Mouse (Mus musculus): ENCODE results near the gene Olfm1. TPM values are rescaled to one million over a fixed set of nuclear protein-coding genes. Genes with fewer than 3 reads are reported as not detected.
A peak's percentile ranks its signal among the peaks of the same experiment; 100 is the strongest.

Olfm1 gene
- polyA plus RNA-seq, 1 experiment = 2.1 TPM

GRCm38 (mm10) chr2:28204677-28205466 lies 12.1 kb downstream of the Olfm1 start:
- H3K4me3 ChIP-seq (ENCODE audit: control insufficient read depth, low read depth, low read length) = peak overlapping the region; percentile 75
- TF ChIP-seq POLR2A (IDR thresholded peaks at IDR 0.05; ENCODE audit: control insufficient read depth, low read depth, low read length) (no peak), CTCF (IDR thresholded peaks at IDR 0.05; ENCODE audit: control insufficient read depth, insufficient read depth, insufficient replicate concordance, low read depth, low read length) (no peak)
- H3K36me3 ChIP-seq (ENCODE audit: control insufficient read depth, insufficient read depth, low read length) = no peaks in the 10 kb centered on the region
- no peak overlapping the region for H3K27ac ChIP-seq (ENCODE audit: control insufficient read depth, insufficient read depth, low read depth, low read length)
- H3K27me3 ChIP-seq (ENCODE audit: control insufficient read depth, insufficient read depth, low read length) = no peaks in the 10 kb centered on the region
- peaks cover 17% of the 10 kb centered on the region for H3K4me1 ChIP-seq (ENCODE audit: control insufficient read depth, insufficient read depth, low read length)

GRCm38 (mm10) chr2:28205467-28205805 lies 12.6 kb downstream of the Olfm1 start:
- TF ChIP-seq CTCF (IDR thresholded peaks at IDR 0.05; ENCODE audit: control insufficient read depth, insufficient read depth, insufficient replicate concordance, low read depth, low read length) = peak; percentile 63; the same call in 1 of the 2 replicates
- TF ChIP-seq POLR2A (IDR thresholded peaks at IDR 0.05; ENCODE audit: control insufficient read depth, low read depth, low read length) = no peak
- Histone ChIP-seq H3K36me3 (ENCODE audit: control insufficient read depth, insufficient read depth, low read length) (no peaks in the 10 kb centered on the region), H3K4me3 (ENCODE audit: control insufficient read depth, low read depth, low read length) (peak overlapping the region; percentile 75), H3K4me1 (ENCODE audit: control insufficient read depth, insufficient read depth, low read length) (peaks cover 17% of the 10 kb centered on the region), H3K27me3 (ENCODE audit: control insufficient read depth, insufficient read depth, low read length) (no peaks in the 10 kb centered on the region), H3K27ac (ENCODE audit: control insufficient read depth, insufficient read depth, low read depth, low read length) (no peak overlapping the region)

GRCm38 (mm10) chr2:28205870-28206421 lies 13.2 kb downstream of the Olfm1 start:
- Histone ChIP-seq H3K4me3 (ENCODE audit: control insufficient read depth, low read depth, low read length) (peak overlapping the region; percentile 75), H3K4me1 (ENCODE audit: control insufficient read depth, insufficient read depth, low read length) (peaks cover 17% of the 10 kb centered on the region), H3K27ac (ENCODE audit: control insufficient read depth, insufficient read depth, low read depth, low read length) (no peak overlapping the region), H3K27me3 (ENCODE audit: control insufficient read depth, insufficient read depth, low read length) (no peaks in the 10 kb centered on the region), H3K36me3 (ENCODE audit: control insufficient read depth, insufficient read depth, low read length) (no peaks in the 10 kb centered on the region)
- TF ChIP-seq CTCF (IDR thresholded peaks at IDR 0.05; ENCODE audit: control insufficient read depth, insufficient read depth, insufficient replicate concordance, low read depth, low read length) (no peak), POLR2A (IDR thresholded peaks at IDR 0.05; ENCODE audit: control insufficient read depth, low read depth, low read length) (no peak)

GRCm38 (mm10) chr2:28206472-28206871 lies 13.7 kb downstream of the Olfm1 start:
- no peaks in the 10 kb centered on the region for H3K36me3 ChIP-seq (ENCODE audit: control insufficient read depth, insufficient read depth, low read length)
- H3K4me1 ChIP-seq (ENCODE audit: control insufficient read depth, insufficient read depth, low read length) = peaks cover 17% of the 10 kb centered on the region
- H3K27me3 ChIP-seq (ENCODE audit: control insufficient read depth, insufficient read depth, low read length) = no peaks in the 10 kb centered on the region
- no peak overlapping the region for H3K4me3 ChIP-seq (ENCODE audit: control insufficient read depth, low read depth, low read length)
- H3K27ac ChIP-seq (ENCODE audit: control insufficient read depth, insufficient read depth, low read depth, low read length) = no peak overlapping the region
- TF ChIP-seq CTCF (IDR thresholded peaks at IDR 0.05; ENCODE audit: control insufficient read depth, insufficient read depth, insufficient replicate concordance, low read depth, low read length) (no peak), POLR2A (IDR thresholded peaks at IDR 0.05; ENCODE audit: control insufficient read depth, low read depth, low read length) (no peak)

- Histone ChIP-seq H3K36me3 (ENCODE audit: control insufficient read depth, insufficient read depth, low read length) (no peaks in the 10 kb centered on the region), H3K4me3 (ENCODE audit: control insufficient read depth, low read depth, low read length) (no peak overlapping the region), H3K27ac (ENCODE audit: control insufficient read depth, insufficient read depth, low read depth, low read length) (no peak overlapping the region), H3K27me3 (ENCODE audit: control insufficient read depth, insufficient read depth, low read length) (no peaks in the 10 kb centered on the region), H3K4me1 (ENCODE audit: control insufficient read depth, insufficient read depth, low read length) (peaks cover 17% of the 10 kb centered on the region)
- no peak for TF ChIP-seq CTCF (IDR thresholded peaks at IDR 0.05; ENCODE audit: control insufficient read depth, insufficient read depth, insufficient replicate concordance, low read depth, low read length)
- no peak for TF ChIP-seq POLR2A (IDR thresholded peaks at IDR 0.05; ENCODE audit: control insufficient read depth, low read depth, low read length)
Observed at GRCm38 (mm10) chr2:28207200-28207750, 14.5 kb downstream of the Olfm1 start.

- no peak overlapping the region for H3K27ac ChIP-seq (ENCODE audit: control insufficient read depth, insufficient read depth, low read depth, low read length)
- no peak overlapping the region for H3K4me3 ChIP-seq (ENCODE audit: control insufficient read depth, low read depth, low read length)
- H3K36me3 ChIP-seq (ENCODE audit: control insufficient read depth, insufficient read depth, low read length) = no peaks in the 10 kb centered on the region
- TF ChIP-seq CTCF (IDR thresholded peaks at IDR 0.05; ENCODE audit: control insufficient read depth, insufficient read depth, insufficient replicate concordance, low read depth, low read length) = no peak
- no peak for TF ChIP-seq POLR2A (IDR thresholded peaks at IDR 0.05; ENCODE audit: control insufficient read depth, low read depth, low read length)
- H3K4me1 ChIP-seq (ENCODE audit: control insufficient read depth, insufficient read depth, low read length) = peaks cover 17% of the 10 kb centered on the region
- no peaks in the 10 kb centered on the region for H3K27me3 ChIP-seq (ENCODE audit: control insufficient read depth, insufficient read depth, low read length)
Observed at GRCm38 (mm10) chr2:28208130-28208745, 15.4 kb downstream of the Olfm1 start.

- H3K27me3 ChIP-seq (ENCODE audit: control insufficient read depth, insufficient read depth, low read length) = no peaks in the 10 kb centered on the region
- H3K36me3 ChIP-seq (ENCODE audit: control insufficient read depth, insufficient read depth, low read length) = no peaks in the 10 kb centered on the region
- TF ChIP-seq POLR2A (IDR thresholded peaks at IDR 0.05; ENCODE audit: control insufficient read depth, low read depth, low read length) (no peak), CTCF (IDR thresholded peaks at IDR 0.05; ENCODE audit: control insufficient read depth, insufficient read depth, insufficient replicate concordance, low read depth, low read length) (no peak)
- no peak overlapping the region for H3K27ac ChIP-seq (ENCODE audit: control insufficient read depth, insufficient read depth, low read depth, low read length)
- H3K4me3 ChIP-seq (ENCODE audit: control insufficient read depth, low read depth, low read length) = no peak overlapping the region
- peaks cover 16% of the 10 kb centered on the region for H3K4me1 ChIP-seq (ENCODE audit: control insufficient read depth, insufficient read depth, low read length)
Observed at GRCm38 (mm10) chr2:28209211-28209610, 16.4 kb downstream of the Olfm1 start.
